ENCODE assay signal across 8 mouse cellular contexts in genomic region chr1:37028439-37029153, GRCm38 (mm10). TPM values are rescaled to one million over a fixed set of nuclear protein-coding genes. Genes with fewer than 3 reads are reported as not detected.
DNase-seq lines count a peak whose midpoint lies in the region; ATAC-seq and TF ChIP-seq lines count a peak whose summit lies in the region.

No protein-coding gene starts in this region.

- no peaks in the 10 kb centered on the region for H3K27me3 ChIP-seq in kidney, postnatal 0 days (ENCODE audit: insufficient read depth, low read length)
- no peaks in the 10 kb centered on the region for H3K27me3 ChIP-seq in hindbrain, embryonic 16.5 days (replicated peaks; ENCODE audit: control insufficient read depth, insufficient read depth, low read length)
- no peaks in the 10 kb centered on the region for H3K27me3 ChIP-seq in myocyte (ENCODE audit: control insufficient read depth, insufficient read depth, insufficient read length)

- no peaks in the 10 kb centered on the region for H3K9me3 ChIP-seq in kidney, postnatal 0 days (replicated peaks; ENCODE audit: low read length)
- H3K9me3 ChIP-seq in hindbrain, embryonic 16.5 days (ENCODE audit: control insufficient read depth, low read length), result no peaks in the 10 kb centered on the region

- H3K27ac ChIP-seq in kidney, postnatal 0 days, result no peak overlapping the region
- H3K27ac ChIP-seq in brown adipose tissue, adult 24 weeks (replicated peaks; ENCODE audit: low read depth, low read length), result no peak overlapping the region
- 0 out of 2 replicates have a peak overlapping the region, but pooled peaks have one; percentile 39 for H3K27ac ChIP-seq in hindbrain, embryonic 16.5 days (ENCODE audit: low read depth, low read length)

- DNase-seq in kidney, postnatal 0 days (ENCODE audit: low spot score), result no peak
- DNase-seq in kidney, postnatal 4 days, result no peak
- DNase-seq in left cerebral cortex, postnatal 25 days (ENCODE audit: low spot score in 2 of 2), result no peak
- DNase-seq in urinary bladder, postnatal 14 days (ENCODE audit: low spot score), result no peak

- intact Hi-C loops in left cerebral cortex, postnatal 25 days (cut with DNase I), result no loop called here

- no peaks in the 10 kb centered on the region for H3K36me3 ChIP-seq in kidney, postnatal 0 days (ENCODE audit: insufficient read depth, low read length)
- H3K36me3 ChIP-seq in hindbrain, embryonic 16.5 days (ENCODE audit: control insufficient read depth, insufficient read depth, low read length), result no peaks in the 10 kb centered on the region
- H3K36me3 ChIP-seq in myocyte (ENCODE audit: control insufficient read depth, insufficient read depth), result no peaks in the 10 kb centered on the region

- H3K4me2 ChIP-seq in kidney, postnatal 0 days (ENCODE audit: low read length), result peak overlapping the region; percentile 69
- H3K4me2 ChIP-seq in hindbrain, embryonic 16.5 days (ENCODE audit: low read length), result peak overlapping the region; percentile 93
- peak overlapping the region; percentile 83 for H3K4me2 ChIP-seq in myocyte (ENCODE audit: low read depth)

- 0 out of 2 replicates have a peak overlapping the region, but pooled peaks have one; percentile 23 for H3K9ac ChIP-seq in kidney, postnatal 0 days (ENCODE audit: low read depth, low read length)
- H3K9ac ChIP-seq in hindbrain, embryonic 16.5 days (ENCODE audit: low read depth, low read length), result peak overlapping the region; percentile 65

- ATAC-seq in kidney, postnatal 0 days (replicated peaks; ENCODE audit: low FRiP score, low read depth), result no peak
- ATAC-seq in hindbrain, embryonic 16.5 days, result peak; percentile 48; the same call in 1 of the 2 replicates
- ATAC-seq in erythroblast, adult 5-6 weeks (replicated peaks; ENCODE audit: low FRiP score, poor library complexity, severe bottlenecking), result no peak

- H3K79me2 ChIP-seq in myocyte (ENCODE audit: control insufficient read depth, insufficient read depth), result no peaks in the 10 kb centered on the region

- no peak overlapping the region for H3ac ChIP-seq in myocyte (ENCODE audit: control insufficient read depth, insufficient read length)

- 6% methylated on average over 18 of the region's 18 CpGs for WGBS in kidney, postnatal 0 days
- 5% methylated on average over 18 of the region's 18 CpGs for WGBS in hindbrain, embryonic 16.5 days

- H3K4me1 ChIP-seq in kidney, postnatal 0 days (replicated peaks; ENCODE audit: insufficient read depth, low read length), result no peaks in the 10 kb centered on the region; the same call in 1 of the 2 replicates
- no peaks in the 10 kb centered on the region for H3K4me1 ChIP-seq in brown adipose tissue, adult 24 weeks (ENCODE audit: control insufficient read depth, insufficient read depth, insufficient read length, low read length)
- H3K4me1 ChIP-seq in hindbrain, embryonic 16.5 days (ENCODE audit: control insufficient read depth, insufficient read depth, low read depth, low read length), result peaks cover 7% of the 10 kb centered on the region

- no peak for TF ChIP-seq POLR2A in myocyte (IDR thresholded peaks at IDR 0.05; ENCODE audit: insufficient read length, low read depth)

- peak overlapping the region; percentile 40 for H3K4me3 ChIP-seq in kidney, postnatal 0 days (replicated peaks; ENCODE audit: low read depth, low read length)
- H3K4me3 ChIP-seq in brown adipose tissue, adult 24 weeks (ENCODE audit: insufficient read depth, low read depth, low read length), result peak overlapping the region; percentile 63
- H3K4me3 ChIP-seq in hindbrain, embryonic 16.5 days (ENCODE audit: low read length), result peak overlapping the region; percentile 70
- H3K4me3 ChIP-seq in myocyte, result peak overlapping the region; percentile 9

- TF ChIP-seq CTCF in kidney, postnatal 0 days (IDR thresholded peaks at IDR 0.05; ENCODE audit: low read depth), result no peak

TF ChIP-seq in myocyte, 11 proteins besides CTCF, POLR2A, EP300 and RAD21:
- TF ChIP-seq TCF3 (IDR thresholded peaks at IDR 0.05; ENCODE audit: insufficient read length, low read depth) (no peak), POLR2AphosphoS2 (IDR thresholded peaks at IDR 0.05; ENCODE audit: insufficient read length, low read depth) (no peak), SRF (IDR thresholded peaks at IDR 0.05; ENCODE audit: control insufficient read depth, insufficient read length, low read depth) (no peak), REST (IDR thresholded peaks at IDR 0.05; ENCODE audit: insufficient read depth, insufficient read length) (no peak), USF1 (IDR thresholded peaks at IDR 0.05; ENCODE audit: low read depth) (no peak), MYOG (IDR thresholded peaks at IDR 0.05; ENCODE audit: control insufficient read depth in 1 of 3, insufficient read depth in 1 of 3, insufficient read length in 2 of 3, low read depth in 2 of 3) (no peak)

RNA-seq across cellular contexts. Expression of gene Vwa3b, which starts 2.2 kb away (rescaled TPM):
- polyA plus RNA-seq in kidney, postnatal 0 days (2015; fragmentation: Nextera tagmentation; extraction: Ambion mirVana), result 0.15 and 0.24 TPM in 2 replicates
- not detected in 2 replicates for polyA plus RNA-seq in brown adipose tissue, adult 24 weeks (2012; ENCODE audit: insufficient read depth, insufficient read length, missing spikeins)
- polyA plus RNA-seq in hindbrain, embryonic 16.5 days (2015; fragmentation: Nextera tagmentation; extraction: Ambion mirVana), result 0.81 and 2.9 TPM in 2 replicates
- not detected for polyA plus RNA-seq in myocyte (2012; fragmentation: generic; extraction: Trizol)
- not detected in 2 replicates for total RNA-seq in erythroblast, adult 5-6 weeks (2015; ENCODE audit: low replicate concordance)
- not detected in 2 replicates for total RNA-seq in erythroblast, adult 5-6 weeks (2017; ENCODE audit: low replicate concordance)
- 1 to 10 TPM; 1.7 to 2.1 TPM for total RNA-seq in left cerebral cortex, postnatal 25 days (2021)

Comparison
In these comparisons a context has a peak if more than half of its experiments do, and no peak if none do; other contexts are left out.
1. H3K4me3 ChIP-seq: peak in every context shown above with its lines; median percentile 70 in hindbrain, embryonic 16.5 days; 63 in brown adipose tissue, adult 24 weeks; 40 in kidney, postnatal 0 days; 9 in myocyte.